Mouse (Mus musculus) testis, adult 2 months (tissue): ENCODE data around the gene Pds5b. TPM values are rescaled to one million over a fixed set of nuclear protein-coding genes. Genes with fewer than 3 reads are reported as not detected.
"Not testable (repeated sequence)": the region's sequence is repeated elsewhere in the genome, so short reads cannot be mapped to it uniquely, and the experiment has no call there.

Experiments
- H3K27ac ChIP-seq: fragments of 200-500 bp; 2 replicates; pipeline ENCODE4 v1.5.1; 2012; ENCODE audit warnings: low read depth, low read length; ENCODE audit not compliant: control insufficient read depth, insufficient read depth
- H3K27me3 ChIP-seq: fragments of 200-500 bp; 2 replicates; pipeline ENCODE4 v1.6.1; 2012; ENCODE audit warnings: mild to moderate bottlenecking, low read length, moderate library complexity; ENCODE audit not compliant: control insufficient read depth, insufficient read depth
- H3K36me3 ChIP-seq: fragments of 200-500 bp; 2 replicates; pipeline ENCODE4 v1.6.1; 2012; ENCODE audit warnings: mild to moderate bottlenecking, low read length; ENCODE audit not compliant: control insufficient read depth, insufficient read depth
- H3K4me1 ChIP-seq: fragments of 200-500 bp; 2 replicates; pipeline ENCODE4 v1.6.1; 2012; ENCODE audit warnings: low read length; ENCODE audit not compliant: control insufficient read depth, insufficient read depth
- H3K4me3 ChIP-seq: fragments of 200-500 bp; 2 replicates; pipeline ENCODE4 v1.5.1; 2012; ENCODE audit warnings: low read depth, mild to moderate bottlenecking, low read length, moderate library complexity, mixed read lengths; ENCODE audit not compliant: control insufficient read depth
- CTCF ChIP-seq: fragments of 200-500 bp; IDR thresholded peaks from 2 replicates; pipeline ENCODE4 v1.5.1; 2012; ENCODE audit warnings: low read depth, mild to moderate bottlenecking, inconsistent platforms, low read length, moderate library complexity; ENCODE audit not compliant: control insufficient read depth, insufficient read depth, insufficient replicate concordance
- POLR2A ChIP-seq: fragments of 200-500 bp; IDR thresholded peaks from 2 replicates; pipeline ENCODE4 v1.6.1; 2012; ENCODE audit warnings: low read depth, mild to moderate bottlenecking, inconsistent platforms, low read length, moderate library complexity; ENCODE audit not compliant: control insufficient read depth
- polyA plus RNA-seq: library from polyadenylated mRNA; depleted of rRNA; stranded (reverse); fragments of >200 nt; gene quantifications from 2 replicates; pipeline ENCODE4 v1.2.3, GENCODE M21; 2012; rRNA removed

Pds5b gene
- 4.9 and 5.6 TPM in 2 replicates for polyA plus RNA-seq

DNA sequence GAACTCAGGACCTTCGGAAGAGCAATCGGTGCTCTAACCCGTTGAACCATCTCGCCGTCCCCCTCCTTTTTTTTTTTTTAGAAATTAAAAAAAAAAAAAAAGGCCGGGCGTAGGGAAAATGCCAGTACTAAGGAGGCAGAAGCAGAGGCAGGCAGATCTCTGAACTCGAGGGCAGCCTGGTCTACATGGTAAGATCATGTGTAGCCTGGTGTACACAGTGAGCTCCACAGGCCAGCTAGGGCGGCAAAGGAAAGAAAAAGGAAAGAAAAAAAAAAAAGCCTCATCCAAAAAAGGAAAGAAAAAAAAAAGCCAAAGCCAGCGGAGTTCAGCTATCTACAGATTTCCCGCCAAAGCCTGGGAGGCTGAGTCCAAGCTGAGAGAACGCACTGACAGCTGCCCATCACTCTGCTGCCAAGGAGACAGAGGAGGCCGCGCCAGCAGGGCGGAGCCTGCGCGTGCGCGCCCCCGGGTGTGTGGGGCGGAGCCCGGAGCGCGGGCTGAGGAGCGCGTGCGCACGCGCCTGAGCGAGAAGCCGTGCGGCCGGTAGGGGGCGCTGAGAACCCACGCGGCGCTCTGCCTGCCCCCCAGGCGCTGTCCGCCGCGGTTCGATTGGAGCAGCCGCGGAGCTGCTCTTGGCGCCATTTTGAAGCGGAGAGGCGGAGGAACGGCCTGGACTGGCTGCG is at the start of gene Pds5b:
Gene Pds5b (plus strand): TSS at position 587 of the 683 bp plus-strand sequence.
- H3K27me3 ChIP-seq = no peaks in the 10 kb centered on the region
- H3K36me3 ChIP-seq = no peaks in the 10 kb centered on the region
- H3K4me3 ChIP-seq = peak within 1 kb of the TSS; percentile 94
- H3K27ac ChIP-seq = peak within 1 kb of the TSS; percentile 79
- peaks cover 5% of the 10 kb centered on the region for H3K4me1 ChIP-seq
- peak; percentile 90; the same call in 1 of the 2 replicates for TF ChIP-seq CTCF
- TF ChIP-seq POLR2A = peak; percentile 45

DNA sequence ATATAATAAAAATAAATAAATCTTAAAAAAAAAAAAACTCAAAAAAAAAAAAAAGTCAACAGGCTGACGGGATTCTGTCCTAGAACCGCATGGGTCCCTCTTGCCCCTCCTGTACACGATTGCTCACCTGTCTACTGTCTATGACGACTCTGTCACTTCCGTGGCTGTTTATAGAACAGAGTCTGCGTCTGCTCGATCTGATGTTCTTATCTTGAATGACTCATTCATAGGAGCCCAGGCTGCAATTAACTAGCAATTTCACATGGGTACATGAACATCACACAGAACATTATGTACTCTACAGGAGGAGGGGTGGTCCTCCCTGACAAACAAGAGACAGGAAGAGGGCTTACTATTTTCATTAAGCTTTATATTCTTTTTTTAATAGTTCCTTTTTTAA is 48.0 kb upstream of the Pds5b start:
- Histone ChIP-seq H3K27ac (no peak overlapping the region), H3K4me3 (no peak overlapping the region), H3K36me3 (no peaks in the 10 kb centered on the region), H3K4me1 (no peaks in the 10 kb centered on the region), H3K27me3 (no peaks in the 10 kb centered on the region)
- no peak for TF ChIP-seq POLR2A
- TF ChIP-seq CTCF = no peak

DNA sequence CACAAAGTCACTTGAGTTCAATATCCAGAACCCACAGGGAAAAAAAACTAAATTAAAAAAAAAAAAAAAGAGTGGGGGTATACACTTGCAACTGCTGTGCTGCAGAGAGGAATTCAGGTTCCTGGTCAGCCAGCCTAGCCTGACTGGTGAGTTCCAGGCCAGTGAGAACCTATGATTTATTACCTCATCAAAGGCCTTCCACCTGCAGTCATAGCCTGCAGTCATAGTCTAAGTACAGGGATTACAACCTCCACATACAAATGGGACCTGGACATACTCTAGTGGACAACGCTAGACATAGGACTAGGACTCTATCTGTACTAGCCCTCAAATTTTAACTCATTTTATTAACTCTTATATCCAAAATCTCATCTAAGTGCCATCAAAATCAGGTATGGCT is 44.3 kb upstream of the Pds5b start:
- Histone ChIP-seq H3K27me3 (no peaks in the 10 kb centered on the region), H3K4me1 (no peaks in the 10 kb centered on the region), H3K4me3 (no peak overlapping the region), H3K27ac (no peak overlapping the region), H3K36me3 (no peaks in the 10 kb centered on the region)
- TF ChIP-seq POLR2A (no peak), CTCF (no peak)

DNA sequence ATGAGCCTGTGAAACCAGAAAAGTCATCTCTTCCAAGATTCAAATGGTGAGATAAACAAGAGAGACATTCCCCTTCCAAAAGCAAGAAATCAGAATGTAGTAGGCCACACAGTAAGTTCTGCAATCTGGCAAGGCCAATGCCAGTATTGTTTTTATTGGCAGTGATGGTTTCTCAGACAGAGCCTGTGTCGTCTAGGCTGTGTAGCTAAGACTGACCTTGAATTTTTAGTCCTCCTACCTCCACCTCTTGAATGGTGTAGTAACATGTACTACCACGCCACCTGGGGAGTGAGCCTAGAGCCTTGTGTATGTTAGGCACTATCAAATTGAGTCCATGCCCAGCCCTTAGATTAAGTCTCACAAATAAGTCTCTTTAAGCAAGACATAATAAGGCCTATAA is 43.8 kb upstream of the Pds5b start:
- Histone ChIP-seq H3K27me3 (no peaks in the 10 kb centered on the region), H3K36me3 (no peaks in the 10 kb centered on the region), H3K27ac (no peak overlapping the region), H3K4me3 (no peak overlapping the region), H3K4me1 (no peaks in the 10 kb centered on the region)
- TF ChIP-seq POLR2A = no peak
- TF ChIP-seq CTCF = no peak

DNA sequence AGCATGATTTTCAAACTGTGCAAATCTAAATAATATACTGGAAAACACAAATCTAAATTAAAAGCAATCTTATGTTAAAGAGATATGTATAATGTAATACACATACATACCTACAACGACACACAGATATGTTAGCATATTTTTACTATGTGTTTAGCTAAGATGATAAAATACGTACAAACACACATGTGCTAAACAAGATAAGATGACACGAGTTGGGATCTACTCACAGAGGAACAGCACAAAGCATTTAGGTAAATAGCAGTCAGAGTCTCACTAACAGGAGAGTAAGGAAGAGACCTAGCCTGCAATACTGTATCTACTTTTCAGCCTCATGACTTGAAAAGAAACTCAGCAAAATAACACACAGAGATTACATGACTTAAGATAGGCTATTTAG is 32.1 kb upstream of the Pds5b start:
- Histone ChIP-seq H3K27ac (no peak overlapping the region), H3K36me3 (no peaks in the 10 kb centered on the region), H3K4me3 (no peak overlapping the region), H3K27me3 (no peaks in the 10 kb centered on the region), H3K4me1 (no peaks in the 10 kb centered on the region)
- TF ChIP-seq POLR2A = no peak
- no peak for TF ChIP-seq CTCF

DNA sequence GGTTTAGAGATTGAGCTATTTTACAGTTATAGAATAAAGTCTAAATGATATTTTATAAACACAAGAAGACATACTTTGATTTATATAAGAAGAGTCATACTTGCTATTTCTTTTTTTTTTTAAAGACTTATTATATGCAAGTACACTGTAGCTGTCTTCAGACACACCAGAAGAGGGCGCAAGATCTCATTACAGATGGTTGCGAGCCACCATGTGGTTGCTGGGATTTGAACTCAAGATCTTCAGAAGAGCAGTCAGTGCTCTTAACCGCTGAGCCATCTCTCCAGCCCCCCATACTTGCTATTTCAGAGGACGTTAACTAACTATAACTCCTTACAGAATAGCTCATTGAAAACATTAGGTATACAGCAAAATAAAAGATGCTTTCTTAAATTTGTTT is 30.1 kb upstream of the Pds5b start:
- H3K4me1 ChIP-seq, H3K36me3 ChIP-seq, H3K27me3 ChIP-seq, H3K27ac ChIP-seq, H3K4me3 ChIP-seq: not testable (repeated sequence)

DNA sequence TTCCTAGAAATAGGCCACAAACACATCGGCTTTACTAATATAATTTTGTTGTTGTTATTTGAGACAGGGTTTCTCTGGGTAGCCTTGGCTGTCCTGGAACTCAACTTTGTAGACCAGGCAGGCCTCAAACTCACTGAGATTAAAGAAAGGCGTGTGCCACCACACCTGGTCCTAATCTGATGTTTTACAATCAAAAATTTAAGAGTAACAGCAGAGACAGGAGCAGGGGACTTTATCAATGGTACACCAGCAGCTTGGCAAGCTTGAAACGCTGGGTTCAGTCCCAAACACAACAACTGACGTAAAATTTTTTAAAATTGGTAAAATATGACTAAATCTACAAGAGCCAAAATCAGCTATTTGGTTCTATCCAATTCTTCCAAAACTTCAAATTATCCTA is 28.6 kb upstream of the Pds5b start:
- Histone ChIP-seq H3K4me1 (no peaks in the 10 kb centered on the region), H3K4me3 (no peak overlapping the region), H3K36me3 (no peaks in the 10 kb centered on the region), H3K27me3 (no peaks in the 10 kb centered on the region), H3K27ac (no peak overlapping the region)
- TF ChIP-seq POLR2A = no peak
- no peak for TF ChIP-seq CTCF

DNA sequence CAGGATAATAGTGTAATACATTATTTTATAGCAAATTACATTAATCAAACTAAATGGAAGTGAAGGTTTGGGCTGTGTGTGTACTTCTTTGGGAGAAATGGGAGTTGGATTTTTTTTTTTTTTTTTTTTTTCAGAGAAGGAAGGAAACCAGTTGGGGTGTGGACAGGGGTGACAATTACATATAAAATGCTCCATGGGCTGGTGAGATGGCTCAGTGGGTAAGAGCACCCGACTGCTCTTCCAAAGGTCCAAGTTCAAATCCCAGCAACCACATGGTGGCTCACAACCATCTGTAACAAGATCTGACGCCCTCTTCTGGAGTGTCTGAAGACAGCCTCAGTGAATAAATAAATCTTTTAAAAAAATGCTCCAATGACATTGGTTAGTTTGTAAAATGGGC is 21.0 kb upstream of the Pds5b start:
- Histone ChIP-seq H3K27me3 (no peaks in the 10 kb centered on the region), H3K4me3 (no peak overlapping the region), H3K36me3 (no peaks in the 10 kb centered on the region; the same call in 1 of the 2 replicates), H3K27ac (no peak overlapping the region), H3K4me1 (no peaks in the 10 kb centered on the region)
- TF ChIP-seq POLR2A (no peak), CTCF (no peak)
